Mouse (Mus musculus) kidney, embryonic 14.5 days (tissue): ENCODE measurements around the gene Usp25. TPM values are rescaled to one million over a fixed set of nuclear protein-coding genes. Genes with fewer than 3 reads are reported as not detected.

ENCODE experiments used
- ATAC-seq: fragments of 200-750 bp; cut with Nextera tagmentation; 2 replicates; pipeline ENCODE4 v1.8.0; 2017; ENCODE audit warnings: moderate number of reproducible peaks, mild to moderate bottlenecking, moderate TSS enrichment, moderate library complexity; ENCODE audit not compliant: low FRiP score, low TSS enrichment
- H3K27ac ChIP-seq: fragments of 300-500 bp; sonication (generic); 2 replicates; pipeline ENCODE4 v1.5.1; 2014; ENCODE audit warnings: low read depth, mild to moderate bottlenecking, low read length, moderate library complexity, mixed read lengths
- H3K27me3 ChIP-seq: fragments of 300-500 bp; sonication (generic); 2 replicates; pipeline ENCODE4 v1.6.1; 2014; ENCODE audit warnings: mild to moderate bottlenecking, low read length; ENCODE audit not compliant: control insufficient read depth, insufficient read depth
- H3K36me3 ChIP-seq: fragments of 300-500 bp; sonication (generic); 2 replicates; pipeline ENCODE4 v1.6.1; 2014; ENCODE audit warnings: low read length, mixed read lengths; ENCODE audit not compliant: control insufficient read depth, insufficient read depth
- H3K4me1 ChIP-seq: fragments of 300-500 bp; sonication (generic); 2 replicates; pipeline ENCODE4 v1.6.1; 2014; ENCODE audit warnings: low read length, mixed read lengths; ENCODE audit not compliant: control insufficient read depth, insufficient read depth
- H3K4me2 ChIP-seq: fragments of 300-500 bp; sonication (generic); replicated peaks from 2 replicates; pipeline ENCODE4 v1.6.1; 2014; ENCODE audit warnings: low read depth, mild to moderate bottlenecking, low read length
- H3K4me3 ChIP-seq: fragments of 300-500 bp; sonication (generic); 2 replicates; pipeline ENCODE4 v1.5.1; 2014; ENCODE audit warnings: mild to moderate bottlenecking, low read length
- H3K9ac ChIP-seq: fragments of 300-500 bp; sonication (generic); 2 replicates; pipeline ENCODE4 v1.6.1; 2014; ENCODE audit warnings: low read depth, mild to moderate bottlenecking, low read length, moderate library complexity
- H3K9me3 ChIP-seq: fragments of 300-500 bp; sonication (generic); 2 replicates; pipeline ENCODE4 v1.6.1; 2016; ENCODE audit warnings: low read length; ENCODE audit not compliant: control insufficient read depth
- WGBS: fragments of 180-500 bp; shearing (Covaris S2); extraction: QIAGEN DNeasy Blood & Tissue Kit; methylation state at CpG from one replicate; pipeline ENCODE4 v1.1.7; 2014; 5-methylcytosine and 5-hydroxymethylcytosine counted together
- polyA plus RNA-seq: library from polyadenylated mRNA; unstranded; fragments of >200 nt; fragmentation: Nextera tagmentation; extraction: Ambion mirVana; gene quantifications from 2 replicates; pipeline ENCODE4 v1.2.1, GENCODE M21; 2014

Usp25 gene
- polyA plus RNA-seq, 1 experiment from 2014 or later, result 31.5 TPM

DNA sequence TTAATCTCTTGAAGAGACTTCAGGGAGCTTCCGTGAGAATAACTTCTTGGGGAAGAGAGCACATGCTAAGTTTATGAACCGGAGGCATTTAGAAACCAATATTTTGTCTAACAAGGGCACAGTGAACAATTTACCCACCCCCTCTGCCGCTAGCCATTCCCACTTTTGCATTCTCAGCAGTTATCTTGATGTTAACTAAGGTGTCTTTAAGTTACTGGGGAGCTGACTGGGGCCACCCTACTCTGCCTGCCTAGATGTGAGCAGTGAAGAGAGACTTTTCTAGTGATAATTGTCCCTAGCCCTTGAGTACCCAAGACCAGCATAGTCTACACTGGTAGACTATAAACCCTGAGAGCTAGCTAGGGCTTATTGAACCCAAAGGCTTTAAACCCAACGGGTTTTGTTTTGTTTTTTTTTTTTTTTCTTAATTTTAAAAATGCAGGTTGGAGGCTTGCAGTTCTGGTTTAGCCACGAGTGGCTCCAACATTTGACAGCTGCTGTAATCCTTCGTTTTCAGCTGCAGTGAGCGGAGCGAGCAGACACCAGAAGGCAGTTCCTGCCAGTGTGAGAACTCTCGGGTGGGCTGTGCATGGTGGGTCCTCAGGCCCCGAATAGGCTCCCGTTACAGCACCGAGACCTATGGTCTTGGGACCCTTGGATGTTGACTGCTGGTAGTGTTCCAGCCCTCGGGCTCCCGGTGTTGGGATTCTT lies 14.6 kb downstream of the Usp25 start:
- no peak overlapping the region for H3K9ac ChIP-seq
- peaks cover 3% of the 10 kb centered on the region; the same call in 1 of the 2 replicates for H3K36me3 ChIP-seq
- H3K27ac ChIP-seq, result 0 out of 2 replicates have a peak overlapping the region, but pooled peaks have one; percentile 24
- H3K9me3 ChIP-seq, result peaks cover 12% of the 10 kb centered on the region
- H3K4me2 ChIP-seq, result peak overlapping the region; percentile 5; the same call in 1 of the 2 replicates
- H3K27me3 ChIP-seq, result no peaks in the 10 kb centered on the region
- WGBS, result 72% methylated on average over 14 of the region's 14 CpGs
- peaks cover 9% of the 10 kb centered on the region; the same call in 1 of the 2 replicates for H3K4me1 ChIP-seq
- 0 out of 2 replicates have a peak, but pooled peaks have one; percentile 15 for ATAC-seq
- no peak overlapping the region for H3K4me3 ChIP-seq

DNA sequence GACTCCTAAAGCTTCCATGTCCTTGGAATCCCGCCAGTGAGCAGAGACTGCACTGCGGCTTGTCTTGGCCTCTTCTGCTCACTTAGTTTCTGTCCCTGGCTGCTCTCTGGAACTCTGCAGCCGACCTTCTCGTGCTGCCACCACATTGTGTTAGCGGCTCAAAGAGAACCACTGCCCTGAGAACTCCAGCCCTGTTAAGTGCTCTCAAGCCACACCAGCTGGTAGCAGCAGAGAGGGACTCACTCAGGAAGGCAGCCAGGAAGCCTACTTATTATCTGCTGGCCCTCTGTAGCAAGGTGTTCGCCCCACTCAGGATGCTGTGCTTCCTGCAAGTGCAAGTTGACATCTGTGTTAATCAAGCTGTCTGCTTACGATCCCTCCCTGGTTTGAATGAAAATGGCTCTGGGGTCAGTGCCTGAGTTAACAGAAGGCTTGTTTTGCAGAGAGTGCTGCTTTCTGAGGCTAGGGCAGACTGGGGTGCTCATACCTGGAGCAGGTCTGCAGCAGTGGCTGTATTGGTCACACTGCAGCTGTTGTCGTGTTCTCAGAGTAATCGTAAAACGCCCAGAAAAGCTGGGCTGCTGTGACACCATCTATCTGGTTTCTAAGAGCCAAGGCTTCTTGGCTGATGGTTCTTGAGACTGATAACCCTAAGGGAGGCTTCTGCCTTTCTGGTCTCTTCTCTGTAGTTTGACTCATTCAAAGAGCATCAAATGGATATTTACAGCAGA lies 15.3 kb downstream of the Usp25 start:
- peaks cover 3% of the 10 kb centered on the region; the same call in 1 of the 2 replicates for H3K36me3 ChIP-seq
- no peak overlapping the region for H3K9ac ChIP-seq
- H3K27me3 ChIP-seq, result no peaks in the 10 kb centered on the region
- H3K9me3 ChIP-seq, result peaks cover 12% of the 10 kb centered on the region
- 49% methylated on average over 10 of the region's 10 CpGs for WGBS
- H3K4me3 ChIP-seq, result no peak overlapping the region
- 0 out of 2 replicates have a peak overlapping the region, but pooled peaks have one; percentile 24 for H3K27ac ChIP-seq
- H3K4me1 ChIP-seq, result peaks cover 9% of the 10 kb centered on the region; the same call in 1 of the 2 replicates
- peak overlapping the region; percentile 5; the same call in 1 of the 2 replicates for H3K4me2 ChIP-seq
- ATAC-seq, result peak; percentile 60; the same call in 1 of the 2 replicates

DNA sequence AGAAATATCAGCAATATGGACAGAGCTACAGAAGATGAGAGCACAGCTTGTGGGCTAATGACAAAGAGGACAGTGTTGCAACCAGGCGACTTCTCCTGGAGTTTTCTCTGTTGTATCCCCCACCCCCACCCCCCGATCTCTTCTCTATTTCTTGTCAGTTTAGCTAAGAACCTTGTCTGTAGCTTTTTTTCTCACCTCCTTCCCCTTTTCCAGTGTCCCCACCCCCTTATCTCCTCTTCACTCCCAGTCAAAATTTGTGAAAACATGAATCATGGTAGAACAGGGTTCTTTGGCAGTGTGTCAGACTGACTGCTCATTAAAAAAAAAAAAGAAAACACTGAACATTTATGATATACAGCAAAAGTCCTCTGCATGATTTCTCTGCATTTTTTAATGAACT lies 16.9 kb downstream of the Usp25 start:
- Histone ChIP-seq H3K4me1 (peaks cover 9% of the 10 kb centered on the region; the same call in 1 of the 2 replicates), H3K9me3 (no peaks in the 10 kb centered on the region), H3K36me3 (no peaks in the 10 kb centered on the region; the same call in 1 of the 2 replicates), H3K9ac (no peak overlapping the region), H3K4me3 (no peak overlapping the region), H3K27ac (no peak overlapping the region), H3K4me2 (no peak overlapping the region), H3K27me3 (no peaks in the 10 kb centered on the region)
- no peak for ATAC-seq
- WGBS, result 59% methylated on average over 2 of the region's 2 CpGs

DNA sequence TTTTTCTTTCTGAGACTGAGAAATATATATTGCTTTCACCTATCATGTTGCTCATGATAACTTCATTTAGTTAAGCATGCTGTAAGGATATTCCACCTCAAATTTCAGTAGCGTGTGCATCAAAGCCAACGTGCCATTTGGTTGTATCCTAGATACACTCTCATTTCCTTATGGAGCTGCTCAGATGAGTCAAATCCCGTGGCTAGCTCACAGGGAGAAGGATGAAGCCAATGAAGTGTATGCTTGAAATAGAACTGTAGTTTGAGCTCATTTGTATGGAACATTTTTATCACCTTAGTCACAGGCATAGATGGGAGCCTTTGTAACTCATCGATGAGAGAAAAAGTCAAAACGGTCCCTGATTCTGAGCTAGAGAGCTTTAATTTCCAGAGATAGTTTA lies 20.8 kb downstream of the Usp25 start:
- Histone ChIP-seq H3K4me2 (no peak overlapping the region), H3K9ac (no peak overlapping the region), H3K9me3 (no peaks in the 10 kb centered on the region), H3K36me3 (peaks cover 10% of the 10 kb centered on the region; the same call in 1 of the 2 replicates), H3K4me1 (no peaks in the 10 kb centered on the region), H3K27ac (no peak overlapping the region), H3K27me3 (no peaks in the 10 kb centered on the region), H3K4me3 (no peak overlapping the region)
- ATAC-seq, result no peak
- WGBS, result 77% methylated on average over 5 of the region's 5 CpGs

DNA sequence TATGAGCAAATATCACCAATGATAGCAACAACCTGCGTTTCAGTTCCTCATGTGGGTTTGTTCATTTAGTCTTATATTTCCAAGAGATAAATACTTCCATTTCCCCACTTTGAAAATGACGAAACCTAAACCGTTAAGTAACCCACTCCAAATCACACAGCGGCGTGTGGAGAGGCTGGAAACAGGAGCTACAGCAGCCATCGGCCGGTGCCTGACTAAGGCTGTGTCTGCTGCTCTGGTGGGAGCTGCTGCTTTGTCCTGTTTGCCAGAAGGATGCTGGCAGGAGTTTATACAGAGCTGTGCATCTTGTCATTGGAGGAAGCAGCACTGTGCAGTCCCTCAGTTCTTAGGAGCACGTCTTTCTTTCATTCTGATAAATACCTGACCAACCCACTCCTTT lies 21.2 kb downstream of the Usp25 start:
- H3K4me3 ChIP-seq, result no peak overlapping the region
- no peak overlapping the region for H3K27ac ChIP-seq
- no peaks in the 10 kb centered on the region for H3K4me1 ChIP-seq
- WGBS, result 73% methylated on average over 8 of the region's 8 CpGs
- H3K36me3 ChIP-seq, result peaks cover 11% of the 10 kb centered on the region; the same call in 1 of the 2 replicates
- H3K9me3 ChIP-seq, result no peaks in the 10 kb centered on the region
- H3K9ac ChIP-seq, result no peak overlapping the region
- H3K4me2 ChIP-seq, result no peak overlapping the region
- ATAC-seq, result no peak
- no peaks in the 10 kb centered on the region for H3K27me3 ChIP-seq

DNA sequence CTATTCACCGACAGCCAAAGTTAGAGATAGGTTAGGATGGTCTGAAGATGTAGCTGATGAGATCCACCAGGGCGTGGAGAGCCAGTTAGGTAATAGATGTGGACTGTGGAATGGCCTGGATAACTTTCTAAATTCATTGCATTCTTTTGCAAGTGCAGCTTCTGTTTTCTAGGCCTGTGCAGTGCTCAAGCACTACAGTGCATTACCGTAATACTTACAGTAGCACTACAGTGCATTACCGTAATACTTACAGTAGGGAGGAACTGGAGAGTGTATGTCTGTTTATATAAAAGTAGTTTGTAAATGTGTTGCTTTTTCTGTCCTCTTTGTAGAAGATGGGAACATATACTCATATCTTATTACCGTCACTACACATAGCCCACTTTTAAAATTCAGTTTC lies 28.1 kb downstream of the Usp25 start:
- peaks cover 11% of the 10 kb centered on the region; the same call in 1 of the 2 replicates for H3K36me3 ChIP-seq
- H3K4me1 ChIP-seq, result no peaks in the 10 kb centered on the region
- H3K27ac ChIP-seq, result no peak overlapping the region
- H3K9ac ChIP-seq, result no peak overlapping the region
- H3K4me2 ChIP-seq, result no peak overlapping the region
- H3K9me3 ChIP-seq, result no peaks in the 10 kb centered on the region
- H3K27me3 ChIP-seq, result no peaks in the 10 kb centered on the region
- no peak overlapping the region for H3K4me3 ChIP-seq
- 90% methylated on average over 5 of the region's 5 CpGs for WGBS
- ATAC-seq, result peak; percentile 52; the same call in 1 of the 2 replicates

GRCm38 (mm10) chr16:77043499-77043898 lies 30.0 kb downstream of the Usp25 start:
- Histone ChIP-seq H3K4me2 (no peak overlapping the region), H3K27ac (no peak overlapping the region), H3K36me3 (peaks cover 5% of the 10 kb centered on the region; the same call in 1 of the 2 replicates), H3K4me1 (no peaks in the 10 kb centered on the region), H3K4me3 (no peak overlapping the region), H3K9me3 (no peaks in the 10 kb centered on the region), H3K27me3 (no peaks in the 10 kb centered on the region), H3K9ac (no peak overlapping the region)
- 93% methylated on average over 5 of the region's 5 CpGs for WGBS
- ATAC-seq, result no peak

DNA sequence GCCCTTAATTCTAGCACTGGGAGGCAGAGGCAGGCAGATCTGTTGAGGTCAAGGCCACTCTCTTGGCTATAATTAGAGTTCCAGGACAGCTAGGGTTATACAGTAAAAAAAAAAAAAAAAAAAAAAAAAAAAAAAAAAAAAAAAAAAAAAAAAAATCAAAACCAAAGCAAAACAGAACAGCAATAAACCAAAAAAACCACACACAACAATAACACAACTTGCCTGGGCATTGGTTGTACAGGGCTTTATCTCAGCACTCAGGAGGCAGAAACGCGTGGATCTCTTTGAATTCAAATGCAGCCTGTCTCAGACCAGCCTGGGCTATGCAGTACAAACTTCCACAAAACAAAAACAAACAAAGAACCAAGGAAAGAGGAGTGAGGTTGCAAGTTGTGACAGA lies 40.7 kb downstream of the Usp25 start:
- Histone ChIP-seq H3K4me2 (no peak overlapping the region), H3K27me3 (no peaks in the 10 kb centered on the region), H3K4me3 (no peak overlapping the region), H3K36me3 (peaks cover 15% of the 10 kb centered on the region), H3K9me3 (no peaks in the 10 kb centered on the region), H3K4me1 (peaks cover 4% of the 10 kb centered on the region; the same call in 1 of the 2 replicates), H3K9ac (no peak overlapping the region), H3K27ac (no peak overlapping the region)
- 96% methylated on average over 2 of the region's 2 CpGs for WGBS
- no peak for ATAC-seq
